Mouse (Mus musculus) heart, postnatal 36 days (tissue): ENCODE data around the gene Lcorl. TPM values are rescaled to one million over a fixed set of nuclear protein-coding genes. Genes with fewer than 3 reads are reported as not detected.

Source experiments
- total RNA-seq, 2 experiments: library from RNA; stranded (reverse); gene quantifications; 2 replicates each; pipeline ENCODE4 v1.2.3; 2021

Lcorl gene
- total RNA-seq, 2 experiments from 2014 or later = 6.3 to 7.9 TPM

Other genes with a start within 250 kb of the Lcorl start
- gene Fam184b, start 218.0 kb downstream of the Lcorl start, total RNA-seq = under 1 TPM; 0.05 to 0.06 TPM
- under 1 TPM; 0.39 to 0.41 TPM for gene Ncapg, start 187.7 kb downstream of the Lcorl start, total RNA-seq